Mouse (Mus musculus) left cerebral cortex, adult 9 months (tissue): ENCODE data around the gene Igf2r.

Source experiments
- DNase-seq, 2 experiments: peaks; one replicate each; pipeline ENCODE4 v3.0.0; 2022; ENCODE audit warnings: low spot score in 2 of 2

The Igf2r gene

DNA sequence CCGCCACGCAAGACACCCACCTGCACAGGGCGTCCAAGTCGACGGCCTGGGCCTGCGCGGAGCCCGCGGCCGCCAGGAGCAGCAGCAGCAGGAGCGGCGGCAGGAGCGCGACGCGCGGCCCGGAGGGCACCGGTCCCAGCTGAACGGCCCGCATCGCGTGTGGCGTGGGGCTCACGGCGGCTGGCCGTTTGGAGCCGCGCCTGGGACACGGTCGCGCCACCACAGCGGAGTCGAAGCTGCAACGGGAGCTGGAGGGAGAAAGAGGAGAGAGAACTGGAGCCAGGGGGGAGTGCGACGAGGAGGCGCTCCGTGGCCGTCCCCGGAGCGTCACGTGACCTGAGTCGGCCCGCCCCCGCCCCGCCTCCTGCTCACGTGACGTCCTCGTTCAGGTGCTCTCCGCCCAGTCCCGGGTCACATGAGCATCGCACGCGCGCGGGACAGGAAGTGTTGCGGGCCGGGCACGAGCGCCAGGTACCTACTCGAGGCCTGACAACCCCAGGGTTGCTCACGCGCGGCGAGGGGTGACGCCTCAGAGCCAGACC, at the start of gene Igf2r:
Igf2r (minus strand) TSS at position 285 of the 542 bp plus-strand sequence.
- DNase-seq: peak; percentile 65 to 81

DNA sequence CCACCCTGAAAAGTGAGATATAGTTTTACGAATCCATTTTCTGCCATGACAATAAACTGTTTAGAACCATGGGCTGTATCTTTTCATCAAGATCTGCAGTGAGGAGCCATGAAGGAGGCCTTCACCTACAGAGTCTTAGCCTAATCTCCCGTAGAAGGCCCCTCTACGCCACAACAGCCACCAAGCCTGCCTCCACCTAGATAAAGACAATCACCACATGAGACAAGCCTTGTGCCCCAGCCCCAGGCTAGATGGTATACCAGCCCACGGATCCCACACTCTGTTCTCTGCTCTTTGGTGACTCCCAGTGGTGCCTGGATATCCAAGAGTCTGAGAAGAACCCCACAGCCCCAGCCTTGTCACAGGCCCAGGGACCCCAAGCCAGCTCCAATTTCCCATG, 46.4 kb upstream of the Igf2r start:
- no peak for DNase-seq

DNA sequence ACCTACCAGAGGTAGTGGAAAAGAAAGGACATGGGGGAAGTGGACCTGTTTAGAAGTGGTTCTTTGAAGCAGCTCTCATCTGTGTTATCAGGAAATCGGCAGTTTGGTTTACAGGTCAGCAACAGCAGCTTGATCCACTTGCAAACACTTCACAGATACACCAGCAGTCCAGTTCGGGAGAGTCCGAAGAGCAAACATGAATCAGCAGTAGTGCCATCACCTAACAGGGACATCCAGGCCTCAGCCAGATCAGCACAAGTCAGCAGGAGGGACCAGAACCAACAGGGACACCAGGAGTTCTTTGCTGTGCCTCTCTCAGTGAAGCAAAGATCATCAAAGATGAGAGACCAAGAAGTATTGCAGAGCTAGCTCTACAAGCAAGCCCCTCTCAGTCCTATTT, 45.0 kb upstream of the Igf2r start:
- no peak for DNase-seq

DNA sequence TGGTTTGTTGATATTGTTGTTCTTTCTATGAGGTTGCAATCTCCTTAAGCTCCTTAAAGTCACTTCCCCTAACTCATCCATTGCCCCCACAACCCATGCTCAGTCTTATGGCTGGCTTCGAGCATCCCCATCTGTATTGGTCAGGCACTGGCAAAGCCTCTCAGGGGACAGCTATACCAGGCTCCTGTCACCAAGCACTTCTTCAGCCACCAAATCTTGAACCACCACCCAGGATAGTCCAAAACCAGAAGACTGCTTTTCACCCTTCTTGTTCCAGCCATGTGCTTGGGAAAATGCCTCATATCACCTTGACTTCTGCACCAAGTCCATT, 41.5 kb upstream of the Igf2r start:
- no peak for DNase-seq

DNA sequence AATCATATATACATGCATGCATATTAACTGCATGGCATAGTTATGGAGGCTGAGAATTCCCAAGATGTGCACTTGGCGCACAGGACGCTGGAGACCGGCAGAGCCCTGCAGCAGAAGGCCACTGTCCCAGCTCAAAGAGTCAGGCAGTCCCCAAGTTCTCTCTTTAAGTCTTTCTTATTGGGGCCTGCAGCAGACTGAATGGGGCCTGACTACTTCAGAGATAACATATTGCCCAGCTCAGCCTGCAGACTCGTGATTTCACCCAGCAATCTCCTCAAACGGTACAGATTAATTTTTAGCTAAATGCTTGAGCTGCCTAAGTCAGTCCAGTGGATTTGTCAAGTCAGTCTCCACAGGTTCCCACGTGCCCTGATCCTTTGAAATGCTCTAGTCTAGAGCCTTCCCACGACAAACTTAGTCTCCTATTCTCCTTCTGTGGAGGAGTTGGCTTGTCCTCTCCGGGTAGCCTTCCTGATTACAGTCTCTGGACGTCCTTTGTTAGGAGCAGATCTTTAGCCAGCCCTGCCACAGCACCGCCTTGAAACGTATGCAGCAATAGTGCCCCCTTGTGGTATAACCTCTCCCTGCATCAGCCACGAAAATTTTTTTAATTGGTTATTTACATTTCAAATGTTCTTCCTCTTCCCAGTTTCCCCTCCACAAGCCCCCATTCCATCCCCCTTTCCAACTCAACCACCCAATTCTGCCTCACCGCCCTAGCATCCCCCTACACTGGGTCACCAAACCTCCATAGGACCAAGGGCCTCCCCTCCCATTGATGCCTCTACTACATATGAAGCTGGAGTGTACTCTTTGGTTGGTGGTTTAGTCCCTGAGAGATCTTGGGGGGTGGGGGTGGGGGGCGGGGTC, 40.9 kb upstream of the Igf2r start:
- DNase-seq: peak; percentile 18 to 78

DNA sequence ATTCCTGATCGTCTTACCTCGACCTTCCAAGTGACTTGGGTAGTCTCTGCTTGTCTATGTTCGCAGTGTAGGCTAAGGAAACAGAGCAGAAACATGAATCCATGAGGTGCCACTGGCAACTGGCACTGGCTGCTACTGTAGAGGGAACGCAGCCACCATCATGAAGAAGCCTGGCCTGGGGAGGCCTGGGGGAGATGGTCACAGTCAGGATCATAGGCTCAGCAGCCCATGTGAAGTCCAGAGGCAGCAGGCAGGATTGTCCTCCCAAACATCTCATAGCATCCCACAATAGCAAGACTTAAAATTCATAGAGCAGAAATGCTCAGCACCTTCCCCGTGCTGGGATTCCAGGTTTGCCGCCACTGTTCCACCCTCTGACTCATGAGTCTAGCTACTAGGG, 39.4 kb upstream of the Igf2r start:
- DNase-seq: no peak

DNA sequence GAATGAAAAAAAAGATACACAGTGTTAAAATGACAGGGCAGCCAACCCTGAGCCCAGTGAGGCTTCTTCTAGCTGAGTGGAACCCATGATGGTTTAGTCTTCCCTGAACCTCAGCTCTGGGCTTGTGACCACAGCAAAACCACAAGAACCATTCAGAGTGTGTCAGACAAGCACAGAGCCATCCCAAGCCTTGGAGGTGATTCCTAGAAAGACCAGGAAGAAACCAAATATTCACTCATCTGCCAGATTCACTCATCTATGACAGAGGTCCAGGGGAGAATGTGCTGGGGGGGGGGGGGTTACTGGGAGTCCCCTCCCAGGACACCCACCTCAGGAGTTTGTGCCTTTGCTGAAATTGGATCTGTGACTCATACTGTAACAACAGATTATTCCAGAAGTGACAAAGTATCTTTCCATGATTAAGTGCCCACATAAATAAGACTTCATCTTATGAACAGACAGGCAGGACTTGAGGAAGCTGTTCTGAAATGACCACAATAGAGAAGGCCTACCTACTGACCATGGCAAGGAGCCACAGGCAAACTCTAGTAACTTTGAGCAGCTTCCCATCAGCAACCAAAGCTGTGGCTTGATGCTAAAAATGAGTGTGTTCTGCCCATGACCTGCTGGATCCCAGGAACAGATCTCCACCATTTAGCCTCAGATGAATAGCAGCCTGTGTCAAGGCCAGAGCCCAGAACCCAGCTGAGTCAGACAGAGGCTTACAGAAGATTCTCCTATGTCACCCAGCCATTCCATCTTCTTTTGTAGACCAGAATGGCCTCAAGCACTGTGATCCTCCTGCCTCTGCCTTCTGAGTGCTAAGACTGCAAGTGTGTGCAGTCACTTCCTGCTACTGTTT, 35.4 kb upstream of the Igf2r start:
- DNase-seq: no peak

DNA sequence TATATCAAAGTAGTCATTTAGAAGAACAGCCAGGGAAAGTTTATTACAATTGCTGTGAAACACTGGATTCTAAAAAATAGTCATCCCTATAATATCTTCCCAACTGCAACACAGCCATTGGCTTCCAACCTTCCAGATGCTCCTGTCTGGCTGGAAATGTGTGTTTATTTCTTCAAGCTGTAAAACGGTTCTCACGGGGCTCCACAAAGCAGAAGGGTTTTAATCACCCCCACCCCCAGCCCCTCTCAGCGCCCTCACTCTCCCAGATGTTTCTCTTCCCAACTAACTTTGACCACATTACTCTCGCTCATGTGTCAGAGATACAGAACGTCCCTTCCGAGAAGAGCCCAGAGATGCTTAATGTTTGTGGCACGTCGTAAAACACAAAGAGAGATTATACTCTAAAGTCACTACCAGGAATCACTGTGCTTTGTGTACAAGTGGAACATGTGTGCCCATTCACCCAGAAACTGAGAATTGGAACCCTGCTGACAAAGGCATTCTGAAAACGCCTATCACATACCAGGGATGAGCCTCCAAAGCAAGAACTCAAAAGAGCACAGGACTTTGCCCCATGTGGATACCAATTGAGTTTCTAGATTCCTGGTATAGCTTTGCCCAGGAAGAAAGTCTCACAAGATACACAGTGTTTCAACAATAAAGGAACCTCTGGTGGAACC, 32.5 kb upstream of the Igf2r start:
- DNase-seq: no peak

DNA sequence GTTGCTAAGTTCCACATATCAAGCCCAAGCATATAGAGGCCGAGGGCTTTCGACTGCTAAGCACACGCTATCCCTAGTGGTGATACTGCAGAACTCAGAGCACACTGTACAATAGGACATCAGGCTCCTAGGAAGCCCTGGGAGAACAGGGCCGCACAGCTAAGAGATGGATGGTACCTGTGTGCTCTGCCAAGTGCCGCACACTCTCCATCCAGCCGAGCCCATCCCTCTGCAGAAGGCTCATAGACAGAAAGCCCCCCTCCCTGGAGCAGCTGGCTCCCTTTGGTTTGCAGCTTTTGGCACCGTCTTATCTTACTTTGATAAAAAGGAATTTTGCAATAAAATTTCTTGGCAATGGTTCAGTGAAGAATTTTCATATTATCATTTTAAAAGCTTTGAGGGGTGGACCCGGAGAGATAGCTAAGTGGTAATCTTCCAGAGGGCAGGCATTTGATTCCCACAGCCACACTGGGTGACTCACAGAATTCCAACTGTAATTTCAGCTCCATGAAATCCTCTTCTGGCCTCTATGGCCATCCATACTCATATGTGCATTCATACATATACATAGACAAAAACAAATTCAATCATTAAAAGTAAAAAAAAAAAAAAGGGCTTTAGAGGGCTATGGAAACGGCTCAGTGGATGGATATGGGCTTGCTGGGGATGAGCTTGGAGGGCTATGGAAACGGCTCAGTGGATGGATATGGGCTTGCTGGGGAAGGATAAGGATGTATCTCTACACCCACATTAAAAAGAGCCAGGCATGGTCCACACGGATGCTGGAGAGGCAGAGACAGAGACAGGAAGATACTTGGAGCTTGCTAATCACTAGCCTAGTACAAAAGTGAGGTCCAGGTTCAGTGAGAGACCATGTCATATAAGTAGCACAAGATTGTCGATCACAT, 30.2 kb upstream of the Igf2r start:
- no peak for DNase-seq

DNA sequence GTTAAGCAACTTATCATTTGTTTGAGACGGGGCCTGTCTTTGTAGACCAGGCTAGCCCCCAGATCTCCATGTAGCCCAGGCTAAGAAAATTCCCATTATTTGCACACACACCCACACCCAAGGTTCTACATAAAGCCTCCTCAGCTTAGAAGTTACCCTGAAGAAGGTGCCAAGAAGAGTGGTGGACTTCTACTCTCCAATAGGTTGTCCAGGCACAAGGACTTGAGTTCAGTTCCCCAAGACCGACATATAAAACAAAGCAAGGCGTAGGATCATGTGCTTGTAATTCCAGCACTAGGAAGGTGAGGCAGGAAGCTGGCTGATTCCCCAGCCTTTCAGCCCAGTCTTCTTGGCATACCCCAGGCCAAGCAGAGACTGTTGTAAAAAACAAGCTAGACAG, 29.1 kb upstream of the Igf2r start:
- DNase-seq: no peak

DNA sequence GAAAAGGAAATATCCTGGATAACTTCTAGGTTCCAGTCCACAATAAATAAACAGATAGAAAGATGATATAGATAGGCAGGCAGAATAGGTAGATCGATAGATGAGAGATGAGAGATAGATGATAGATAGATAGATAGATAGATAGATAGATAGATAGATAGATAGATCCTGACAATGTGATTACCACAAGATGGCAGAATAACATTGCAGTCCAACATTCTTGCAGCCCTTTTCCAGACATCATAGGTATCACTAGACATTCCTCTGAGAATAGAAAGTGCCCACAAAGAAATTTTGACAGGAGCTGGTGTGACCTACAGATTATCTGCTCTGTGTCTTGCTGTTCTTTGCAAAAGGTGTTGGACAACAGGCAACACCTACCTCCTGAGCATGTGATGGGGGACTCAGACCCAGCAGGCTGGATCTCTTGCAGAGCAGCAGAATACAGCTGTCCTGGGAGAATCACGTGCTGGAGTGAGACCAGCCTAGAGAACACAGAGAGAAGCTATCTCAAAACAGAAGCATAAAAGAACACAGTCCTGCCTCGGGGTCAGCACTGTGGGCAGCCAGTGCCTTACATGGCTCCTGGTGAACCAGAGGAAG, 28.1 kb upstream of the Igf2r start:
- no peak for DNase-seq

DNA sequence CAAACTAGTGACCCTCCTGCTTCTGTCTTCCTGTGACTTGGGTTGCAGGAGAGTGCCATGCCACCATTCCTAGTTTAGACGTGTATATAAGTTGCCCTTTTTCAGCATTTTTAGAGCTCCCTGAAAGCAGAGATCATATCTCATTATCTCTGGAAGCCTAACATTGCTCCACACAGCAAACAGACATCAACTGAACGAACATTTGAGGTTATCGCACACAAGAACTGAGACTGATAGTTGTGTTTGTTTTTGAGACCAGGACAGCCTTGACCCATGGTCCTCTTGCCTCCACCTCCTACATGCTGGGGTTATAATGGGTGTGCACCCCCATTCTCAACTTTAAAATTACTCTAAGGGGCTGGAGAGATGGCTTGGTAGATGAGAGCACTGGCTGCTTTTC, 27.2 kb upstream of the Igf2r start:
- no peak for DNase-seq

DNA sequence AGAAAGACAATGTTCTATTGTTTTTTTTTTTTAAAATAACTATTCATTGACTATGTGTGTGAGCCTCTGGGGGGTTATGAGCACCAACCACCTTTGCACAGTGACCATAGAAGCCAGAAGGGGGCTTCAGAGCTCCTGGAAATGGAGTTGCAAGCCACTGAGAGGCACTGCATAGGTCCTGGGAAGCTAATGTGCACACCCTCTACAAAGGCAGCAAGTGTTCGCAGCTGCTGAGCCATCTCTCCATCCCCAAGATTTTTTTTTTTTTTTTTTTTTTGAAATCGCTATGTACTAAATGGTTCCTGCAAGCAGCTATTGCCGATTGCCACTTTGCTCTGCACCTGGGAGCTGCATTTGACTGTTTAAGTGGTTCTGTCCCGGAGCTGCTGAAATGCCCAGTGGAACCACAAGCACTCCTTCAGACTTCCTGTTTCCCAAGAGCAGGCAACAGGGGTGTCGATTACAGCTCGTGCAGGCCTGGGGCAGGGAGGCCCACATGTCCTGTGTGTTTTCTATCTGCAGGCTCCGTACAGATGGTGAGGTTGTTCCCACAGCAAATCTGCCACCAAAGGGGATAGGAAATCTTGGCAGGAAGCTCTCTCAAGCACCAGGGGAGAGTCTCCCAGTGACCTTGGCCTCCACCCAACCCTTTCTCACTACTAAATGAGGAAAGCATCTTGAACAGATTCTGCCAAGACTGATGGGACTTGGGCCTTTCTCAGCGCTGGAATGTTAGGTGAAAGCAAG, 24.4 kb upstream of the Igf2r start:
- DNase-seq: no peak

DNA sequence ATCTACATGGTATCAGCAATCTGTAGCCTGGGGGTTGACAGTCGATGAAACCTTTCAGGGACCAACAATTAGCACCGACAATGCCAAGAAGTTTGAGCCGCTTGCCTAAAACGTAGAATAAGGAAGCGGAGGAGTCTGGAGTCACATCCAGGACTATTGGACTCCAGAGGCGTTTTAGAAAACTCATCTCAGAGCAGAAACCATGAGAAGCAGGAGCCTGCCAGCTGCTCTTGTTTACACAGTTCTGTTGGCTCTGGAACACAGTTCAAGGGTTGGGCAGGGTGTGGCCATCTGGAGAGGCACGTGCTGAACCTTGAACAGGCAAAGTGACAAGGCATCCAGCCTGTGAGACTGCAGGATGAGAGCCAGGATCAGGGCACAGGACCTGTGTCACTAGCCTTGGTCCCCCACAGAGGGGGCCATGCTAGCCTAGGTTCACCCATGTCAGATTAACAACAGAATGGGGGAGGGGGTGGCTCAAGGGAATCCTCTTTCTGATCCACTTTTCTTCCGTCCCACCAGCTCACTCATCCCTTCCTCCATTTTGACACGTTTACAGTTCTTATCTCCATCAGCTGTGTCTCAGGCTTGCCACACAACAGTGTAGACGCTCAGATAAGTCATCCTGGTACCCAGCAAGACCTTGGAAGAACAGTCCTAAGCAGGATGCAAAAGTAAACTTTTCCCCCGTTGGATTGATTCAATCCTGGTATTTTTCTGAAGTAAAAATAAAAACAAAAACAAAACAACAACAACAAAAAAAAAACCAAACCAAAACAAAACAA, 23.1 kb upstream of the Igf2r start:
- DNase-seq: no peak

DNA sequence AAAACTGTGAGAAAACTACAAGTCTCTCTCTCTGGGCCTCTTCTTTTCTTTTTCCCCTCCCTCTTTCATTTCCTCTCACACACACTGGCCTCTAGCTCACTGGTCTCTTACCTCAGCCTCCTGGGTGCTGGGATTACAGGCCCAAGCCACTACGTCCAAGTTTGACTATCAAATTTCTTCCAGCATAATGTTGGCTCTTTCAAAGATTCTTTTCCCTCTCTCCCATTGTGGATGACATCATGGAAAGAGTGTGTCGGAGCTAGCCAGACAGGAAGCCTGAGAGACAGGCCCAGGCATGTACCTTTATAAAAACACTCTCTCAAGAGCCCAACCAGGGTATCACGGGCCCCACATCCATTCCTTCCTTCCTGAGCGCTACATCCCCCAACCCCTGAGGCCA, 22.0 kb upstream of the Igf2r start:
- DNase-seq: no peak

DNA sequence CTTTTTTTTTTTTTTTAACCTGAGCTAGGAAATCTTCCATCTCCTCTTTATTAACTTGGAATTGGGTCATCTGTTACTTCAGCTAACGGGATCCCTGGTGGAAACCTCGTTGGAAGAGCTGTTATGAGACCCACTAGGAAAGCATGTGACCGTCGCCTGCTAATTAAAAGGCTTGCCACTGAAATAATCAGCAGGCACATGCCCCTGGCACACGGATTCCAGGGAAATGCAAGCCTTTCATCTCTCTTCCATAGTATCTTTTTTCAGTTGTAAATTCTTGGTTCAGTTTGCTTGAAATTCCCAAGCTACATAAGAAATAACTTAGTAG, 21.6 kb upstream of the Igf2r start:
- DNase-seq: no peak

DNA sequence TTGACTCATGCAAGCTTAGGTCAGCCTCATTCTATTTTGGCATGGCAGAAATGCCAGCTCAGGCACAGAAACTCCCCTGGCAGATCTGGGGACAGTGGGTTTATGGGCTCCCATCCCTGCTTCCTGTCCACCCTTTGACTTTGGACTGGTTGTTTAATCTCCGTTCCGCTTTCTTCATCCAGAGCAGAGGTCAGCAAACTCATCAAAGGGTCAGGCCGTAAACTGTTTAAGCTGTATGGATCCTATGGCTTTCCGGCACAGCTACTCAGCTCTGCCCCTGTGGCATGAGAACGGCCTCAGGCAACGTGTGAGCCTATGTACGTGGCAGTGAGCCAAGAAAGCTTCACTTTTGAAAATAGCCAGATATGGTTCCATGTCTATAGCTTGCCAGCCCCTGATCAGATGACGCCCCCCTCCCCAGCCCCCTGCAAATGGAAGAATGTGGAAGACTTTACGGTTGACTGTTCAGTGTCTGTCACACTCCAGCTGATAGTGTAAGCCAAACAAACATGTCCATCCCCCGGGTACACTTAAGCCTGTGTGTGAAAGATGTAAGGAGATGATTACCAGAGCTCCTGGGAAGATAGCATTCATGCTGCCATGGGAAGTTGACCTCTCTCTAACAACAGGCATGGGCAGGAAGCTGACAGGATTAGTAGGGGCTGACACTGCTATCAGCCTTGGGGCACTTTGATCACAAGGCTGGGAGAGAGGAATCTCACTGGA, 21.1 kb upstream of the Igf2r start:
- no peak for DNase-seq
